Mouse (Mus musculus): ENCODE results near the gene Pdx1.

- no peak for TF ChIP-seq POLR2A (IDR thresholded peaks at IDR 0.05; ENCODE audit: low read depth, low read length)
- no peak for TF ChIP-seq CTCF (conservative IDR thresholded peaks at IDR 0.05 in 1 of 2, IDR thresholded peaks at IDR 0.05 in 1 of 2; ENCODE audit: low read depth in 2 of 2, low read length in 2 of 2)
- no peak for TF ChIP-seq KAT2A (IDR thresholded peaks at IDR 0.05; ENCODE audit: insufficient replicate concordance, low read length)
- no peak for TF ChIP-seq ZNF384 (IDR thresholded peaks at IDR 0.05; ENCODE audit: low read depth, low read length)
- TF ChIP-seq UBTF (IDR thresholded peaks at IDR 0.05; ENCODE audit: low read depth, low read length) = no peak
- TF ChIP-seq NELFE (IDR thresholded peaks at IDR 0.05; ENCODE audit: low read depth, low read length) = no peak
- TF ChIP-seq MEF2A (IDR thresholded peaks at IDR 0.05; ENCODE audit: borderline replicate concordance, low read depth, low read length) = no peak
- TF ChIP-seq TCF12 (IDR thresholded peaks at IDR 0.05; ENCODE audit: low read depth, low read length) = no peak
- no peak for TF ChIP-seq JUND (conservative IDR thresholded peaks at IDR 0.05; ENCODE audit: low read depth, low read length)
- no peak for TF ChIP-seq MAZ (IDR thresholded peaks at IDR 0.05; ENCODE audit: low read depth, low read length)
Observed at GRCm38 (mm10) chr5:147307398-147307785, 37.6 kb downstream of the Pdx1 start.
